ENCODE assay signal across 11 mouse cellular contexts in genomic region chr9:57146451-57147066, GRCm38 (mm10). TPM values are rescaled to one million over a fixed set of nuclear protein-coding genes. Genes with fewer than 3 reads are reported as not detected.
A peak's percentile ranks its signal among the peaks of the same experiment; 100 is the strongest.
DNase-seq lines count a peak whose midpoint lies in the region; ATAC-seq and TF ChIP-seq lines count a peak whose summit lies in the region.
"Had no signal": no experiment of that assay in that cellular context is flagged by ENCODE, and none has a peak within 500 bp of the region (broad histone marks: within the 10 kb centered on the region; RNA-seq: fewer than 3 reads in every experiment).

No protein-coding gene starts in this region.

- no peaks in the 10 kb centered on the region for H3K27me3 ChIP-seq in intestine, embryonic 14.5 days (replicated peaks; ENCODE audit: control insufficient read depth, insufficient read depth, low read length)
- H3K27me3 ChIP-seq in intestine, embryonic 15.5 days (replicated peaks): no peaks in the 10 kb centered on the region
- H3K27me3 ChIP-seq in stomach, embryonic 14.5 days (ENCODE audit: control insufficient read depth, insufficient read depth, low read length): no peaks in the 10 kb centered on the region
- H3K27me3 ChIP-seq in stomach, postnatal 0 days (ENCODE audit: control insufficient read depth, insufficient read depth, low read length): no peaks in the 10 kb centered on the region
- no peaks in the 10 kb centered on the region for H3K27me3 ChIP-seq in hindbrain, embryonic 16.5 days (replicated peaks; ENCODE audit: control insufficient read depth, insufficient read depth, low read length)
- no peaks in the 10 kb centered on the region for H3K27me3 ChIP-seq in neural tube, embryonic 15.5 days (replicated peaks)
- no peaks in the 10 kb centered on the region for H3K27me3 ChIP-seq in thymus, adult 2 months (ENCODE audit: control insufficient read depth, insufficient read depth, low read length)

- no peak for ATAC-seq in intestine, embryonic 14.5 days (replicated peaks; ENCODE audit: low FRiP score, low TSS enrichment, low read depth)
- ATAC-seq in intestine, embryonic 15.5 days: no peak
- ATAC-seq in stomach, embryonic 14.5 days (ENCODE audit: insufficient number of reproducible peaks, insufficient read depth, low FRiP score, low read depth): no peak
- ATAC-seq in stomach, postnatal 0 days (ENCODE audit: low FRiP score, low TSS enrichment): no peak
- no peak for ATAC-seq in hindbrain, embryonic 16.5 days
- ATAC-seq in neural tube, embryonic 15.5 days (ENCODE audit: low FRiP score): no peak
- ATAC-seq: lung, postnatal 0 days had no signal

- no peaks in the 10 kb centered on the region for H3K9me3 ChIP-seq in intestine, embryonic 14.5 days (ENCODE audit: control insufficient read depth, low read length)
- H3K9me3 ChIP-seq in intestine, embryonic 15.5 days: no peaks in the 10 kb centered on the region
- no peaks in the 10 kb centered on the region for H3K9me3 ChIP-seq in stomach, embryonic 14.5 days (ENCODE audit: control insufficient read depth, low read depth, low read length)
- H3K9me3 ChIP-seq in stomach, postnatal 0 days (ENCODE audit: control insufficient read depth, low read length): no peaks in the 10 kb centered on the region
- H3K9me3 ChIP-seq in hindbrain, embryonic 16.5 days (ENCODE audit: control insufficient read depth, low read length): no peaks in the 10 kb centered on the region
- no peaks in the 10 kb centered on the region for H3K9me3 ChIP-seq in neural tube, embryonic 15.5 days (replicated peaks)

- peaks cover 17% of the 10 kb centered on the region for H3K36me3 ChIP-seq in intestine, embryonic 14.5 days (ENCODE audit: control insufficient read depth, insufficient read depth, low read length)
- peaks cover 11% of the 10 kb centered on the region for H3K36me3 ChIP-seq in intestine, embryonic 15.5 days
- peaks cover 13% of the 10 kb centered on the region; the same call in 1 of the 2 replicates for H3K36me3 ChIP-seq in stomach, embryonic 14.5 days (ENCODE audit: control insufficient read depth, insufficient read depth, low read length)
- no peaks in the 10 kb centered on the region; the same call in 1 of the 2 replicates for H3K36me3 ChIP-seq in stomach, postnatal 0 days (ENCODE audit: control insufficient read depth, insufficient read depth, low read length)
- peaks cover 6% of the 10 kb centered on the region; the same call in 1 of the 2 replicates for H3K36me3 ChIP-seq in hindbrain, embryonic 16.5 days (ENCODE audit: control insufficient read depth, insufficient read depth, low read length)
- peaks cover 28% of the 10 kb centered on the region for H3K36me3 ChIP-seq in neural tube, embryonic 15.5 days
- peaks cover 15% of the 10 kb centered on the region for H3K36me3 ChIP-seq in thymus, adult 2 months (ENCODE audit: control insufficient read depth, insufficient read depth, low read length)

- no peak for TF ChIP-seq POLR2A in thymus, adult 2 months (IDR thresholded peaks at IDR 0.05; ENCODE audit: control insufficient read depth, extremely low read depth, insufficient read depth, low read length, poor library complexity)

- no peak for DNase-seq in intestine, embryonic 14.5 days (ENCODE audit: low spot score)
- no peak for DNase-seq in stomach, postnatal 0 days (ENCODE audit: low spot score)
- no peak for DNase-seq in thymus, adult 2 months
- no peak for DNase-seq in right cerebral cortex, adult 2 months (ENCODE audit: low spot score in 2 of 2)
- DNase-seq: adrenal gland, adult 2 months; layer of hippocampus, adult 9-11 months had no signal

- TF ChIP-seq EP300 in stomach, postnatal 0 days (optimal IDR thresholded peaks at IDR 0.05): no peak

- 0 out of 2 replicates have a peak overlapping the region, but pooled peaks have one; percentile 5 for H3K9ac ChIP-seq in intestine, embryonic 14.5 days (ENCODE audit: low read length)
- H3K9ac ChIP-seq in intestine, embryonic 15.5 days: no peak overlapping the region
- H3K9ac ChIP-seq in stomach, embryonic 14.5 days (replicated peaks; ENCODE audit: low read depth, low read length): no peak overlapping the region
- no peak overlapping the region for H3K9ac ChIP-seq in stomach, postnatal 0 days (ENCODE audit: low read length)
- H3K9ac ChIP-seq in hindbrain, embryonic 16.5 days (ENCODE audit: low read depth, low read length): no peak overlapping the region; the same call in 1 of the 2 replicates
- peak overlapping the region; percentile 65; the same call in 1 of the 2 replicates for H3K9ac ChIP-seq in neural tube, embryonic 15.5 days (replicated peaks)

- H3K4me3 ChIP-seq in intestine, embryonic 14.5 days (ENCODE audit: low read depth, low read length): no peak overlapping the region
- H3K4me3 ChIP-seq in intestine, embryonic 15.5 days (replicated peaks): no peak overlapping the region
- 0 out of 2 replicates have a peak overlapping the region, but pooled peaks have one; percentile 45 for H3K4me3 ChIP-seq in stomach, embryonic 14.5 days (ENCODE audit: low read depth, low read length)
- H3K4me3 ChIP-seq in stomach, postnatal 0 days (ENCODE audit: low read depth, low read length): no peak overlapping the region
- no peak overlapping the region; the same call in 1 of the 2 replicates for H3K4me3 ChIP-seq in hindbrain, embryonic 16.5 days (ENCODE audit: low read length)
- 0 out of 2 replicates have a peak overlapping the region, but pooled peaks have one; percentile 51 for H3K4me3 ChIP-seq in neural tube, embryonic 15.5 days (replicated peaks)
- no peak overlapping the region for H3K4me3 ChIP-seq in thymus, adult 2 months (ENCODE audit: control insufficient read depth, insufficient read depth, low read length)

- peaks cover 11% of the 10 kb centered on the region for H3K4me1 ChIP-seq in intestine, embryonic 14.5 days (replicated peaks; ENCODE audit: control insufficient read depth, insufficient read depth, low read length)
- H3K4me1 ChIP-seq in intestine, embryonic 15.5 days (replicated peaks): peaks cover 8% of the 10 kb centered on the region
- peaks cover 6% of the 10 kb centered on the region; the same call in 1 of the 2 replicates for H3K4me1 ChIP-seq in stomach, embryonic 14.5 days (ENCODE audit: control insufficient read depth, insufficient read depth, low read length)
- peaks cover 3% of the 10 kb centered on the region; the same call in 1 of the 2 replicates for H3K4me1 ChIP-seq in stomach, postnatal 0 days (replicated peaks; ENCODE audit: control insufficient read depth, insufficient read depth)
- H3K4me1 ChIP-seq in hindbrain, embryonic 16.5 days (ENCODE audit: control insufficient read depth, insufficient read depth, low read depth, low read length): peaks cover 15% of the 10 kb centered on the region
- peaks cover 27% of the 10 kb centered on the region for H3K4me1 ChIP-seq in neural tube, embryonic 15.5 days
- peaks cover 29% of the 10 kb centered on the region for H3K4me1 ChIP-seq in thymus, adult 2 months (replicated peaks; ENCODE audit: control insufficient read depth, insufficient read depth, low read length)

- peak overlapping the region; percentile 78; the same call in 1 of the 2 replicates for H3K4me2 ChIP-seq in intestine, embryonic 14.5 days (ENCODE audit: low read length)
- H3K4me2 ChIP-seq in intestine, embryonic 15.5 days (replicated peaks): no peak overlapping the region; the same call in 1 of the 2 replicates
- peak overlapping the region; percentile 69 for H3K4me2 ChIP-seq in stomach, embryonic 14.5 days (replicated peaks; ENCODE audit: low read depth, low read length)
- no peak overlapping the region for H3K4me2 ChIP-seq in stomach, postnatal 0 days (replicated peaks; ENCODE audit: low read depth)
- peak overlapping the region; percentile 74 for H3K4me2 ChIP-seq in hindbrain, embryonic 16.5 days (ENCODE audit: low read length)
- peak overlapping the region; percentile 72 for H3K4me2 ChIP-seq in neural tube, embryonic 15.5 days

- WGBS in intestine, embryonic 14.5 days: 85% methylated on average over 17 of the region's 17 CpGs
- 86% methylated on average over 17 of the region's 17 CpGs for WGBS in intestine, embryonic 15.5 days
- 81% methylated on average over 17 of the region's 17 CpGs for WGBS in stomach, embryonic 14.5 days
- 77% methylated on average over 17 of the region's 17 CpGs for WGBS in stomach, postnatal 0 days
- 84% methylated on average over 17 of the region's 17 CpGs for WGBS in hindbrain, embryonic 16.5 days
- 84% methylated on average over 17 of the region's 17 CpGs for WGBS in neural tube, embryonic 15.5 days
- WGBS in thymus, adult 2 months: 95% methylated on average over 17 of the region's 17 CpGs

- H3K27ac ChIP-seq in intestine, embryonic 14.5 days (ENCODE audit: low read depth): no peak overlapping the region
- no peak overlapping the region for H3K27ac ChIP-seq in intestine, embryonic 15.5 days
- H3K27ac ChIP-seq in stomach, embryonic 14.5 days (ENCODE audit: low read length): no peak overlapping the region
- H3K27ac ChIP-seq in stomach, postnatal 0 days (replicated peaks): no peak overlapping the region
- H3K27ac ChIP-seq in hindbrain, embryonic 16.5 days (ENCODE audit: low read depth, low read length): no peak overlapping the region
- peak overlapping the region; percentile 90 for H3K27ac ChIP-seq in neural tube, embryonic 15.5 days (replicated peaks)
- H3K27ac ChIP-seq in thymus, adult 2 months (ENCODE audit: control insufficient read depth, insufficient read depth, low read length): no peak overlapping the region

- no peak for TF ChIP-seq CTCF in stomach, postnatal 0 days (IDR thresholded peaks at IDR 0.05; ENCODE audit: low read depth)
- TF ChIP-seq CTCF in thymus, adult 2 months (IDR thresholded peaks at IDR 0.05; ENCODE audit: borderline replicate concordance, control insufficient read depth, extremely low read depth, insufficient read depth, low read length, poor library complexity): no peak

RNA-seq across cellular contexts. Expression of gene Neil1, which starts 1.5 kb away (rescaled TPM):
- polyA plus RNA-seq in intestine, embryonic 14.5 days (2014; fragmentation: Nextera tagmentation; extraction: Ambion mirVana): 6.3 and 7.8 TPM in 2 replicates
- 7.1 and 7.6 TPM in 2 replicates for polyA plus RNA-seq in intestine, embryonic 15.5 days (2015; fragmentation: Nextera tagmentation; extraction: Ambion mirVana)
- 7.0 and 10.2 TPM in 2 replicates for polyA plus RNA-seq in stomach, embryonic 14.5 days (2014; fragmentation: Nextera tagmentation; extraction: Ambion mirVana)
- 4.7 and 5.2 TPM in 2 replicates for polyA plus RNA-seq in stomach, postnatal 0 days (2015; fragmentation: Nextera tagmentation; extraction: Ambion mirVana)
- 8.2 and 8.7 TPM in 2 replicates for polyA plus RNA-seq in hindbrain, embryonic 16.5 days (2015; fragmentation: Nextera tagmentation; extraction: Ambion mirVana)
- 10.4 and 10.5 TPM in 2 replicates for polyA plus RNA-seq in neural tube, embryonic 15.5 days (2015; fragmentation: Nextera tagmentation; extraction: Ambion mirVana)
- 47.2 and 49.1 TPM in 2 replicates for polyA plus RNA-seq in thymus, adult 2 months (2012; rRNA removed)

RNA-seq across cellular contexts. Expression of gene Commd4, which starts 11.6 kb away (rescaled TPM):
- polyA plus RNA-seq in intestine, embryonic 14.5 days (2014; fragmentation: Nextera tagmentation; extraction: Ambion mirVana): 94.0 and 107 TPM in 2 replicates
- polyA plus RNA-seq in intestine, embryonic 15.5 days (2015; fragmentation: Nextera tagmentation; extraction: Ambion mirVana): 83.8 and 104 TPM in 2 replicates
- 91.9 and 94.8 TPM in 2 replicates for polyA plus RNA-seq in stomach, embryonic 14.5 days (2014; fragmentation: Nextera tagmentation; extraction: Ambion mirVana)
- polyA plus RNA-seq in stomach, postnatal 0 days (2015; fragmentation: Nextera tagmentation; extraction: Ambion mirVana): 74.9 and 75.3 TPM in 2 replicates
- 166 and 185 TPM in 2 replicates for polyA plus RNA-seq in hindbrain, embryonic 16.5 days (2015; fragmentation: Nextera tagmentation; extraction: Ambion mirVana)
- polyA plus RNA-seq in neural tube, embryonic 15.5 days (2015; fragmentation: Nextera tagmentation; extraction: Ambion mirVana): 155 and 178 TPM in 2 replicates
- polyA plus RNA-seq in thymus, adult 2 months (2012; rRNA removed): 318 and 366 TPM in 2 replicates

RNA-seq across cellular contexts. Expression of gene Man2c1, which starts 16.1 kb away (rescaled TPM):
- 35.4 and 41.8 TPM in 2 replicates for polyA plus RNA-seq in intestine, embryonic 14.5 days (2014; fragmentation: Nextera tagmentation; extraction: Ambion mirVana)
- 50.6 and 55.6 TPM in 2 replicates for polyA plus RNA-seq in intestine, embryonic 15.5 days (2015; fragmentation: Nextera tagmentation; extraction: Ambion mirVana)
- 43.7 and 45.3 TPM in 2 replicates for polyA plus RNA-seq in stomach, embryonic 14.5 days (2014; fragmentation: Nextera tagmentation; extraction: Ambion mirVana)
- 35.2 and 39.5 TPM in 2 replicates for polyA plus RNA-seq in stomach, postnatal 0 days (2015; fragmentation: Nextera tagmentation; extraction: Ambion mirVana)
- 77.2 and 88.7 TPM in 2 replicates for polyA plus RNA-seq in hindbrain, embryonic 16.5 days (2015; fragmentation: Nextera tagmentation; extraction: Ambion mirVana)
- 87.0 and 99.7 TPM in 2 replicates for polyA plus RNA-seq in neural tube, embryonic 15.5 days (2015; fragmentation: Nextera tagmentation; extraction: Ambion mirVana)
- polyA plus RNA-seq in thymus, adult 2 months (2012; rRNA removed): 230 and 269 TPM in 2 replicates

Comparison
In these comparisons a context has a peak if more than half of its experiments do, and no peak if none do; other contexts are left out.
1. H3K4me2 ChIP-seq: peak in intestine, embryonic 14.5 days (single experiment), stomach, embryonic 14.5 days (single experiment), hindbrain, embryonic 16.5 days (single experiment) and neural tube, embryonic 15.5 days (single experiment); none in intestine, embryonic 15.5 days (single experiment) and stomach, postnatal 0 days (single experiment).
2. H3K4me3 ChIP-seq: peak in stomach, embryonic 14.5 days (single experiment) and neural tube, embryonic 15.5 days (single experiment); none in intestine, embryonic 14.5 days (single experiment), intestine, embryonic 15.5 days (single experiment), stomach, postnatal 0 days (single experiment), hindbrain, embryonic 16.5 days (single experiment) and thymus, adult 2 months (single experiment).
3. H3K9ac ChIP-seq: peak in intestine, embryonic 14.5 days (single experiment) and neural tube, embryonic 15.5 days (single experiment); none in intestine, embryonic 15.5 days (single experiment), stomach, embryonic 14.5 days (single experiment), stomach, postnatal 0 days (single experiment) and hindbrain, embryonic 16.5 days (single experiment).